Mouse (Mus musculus) stomach, embryonic 16.5 days (tissue): ENCODE measurements around the gene Gal3st4. TPM values are rescaled to one million over a fixed set of nuclear protein-coding genes. Genes with fewer than 3 reads are reported as not detected.

Experiments used
- ATAC-seq: fragments of 200-750 bp; cut with Nextera tagmentation; 2 replicates; pipeline ENCODE4 v1.8.0; 2017; ENCODE audit warnings: moderate number of reproducible peaks, moderate TSS enrichment; ENCODE audit not compliant: insufficient read depth, low FRiP score
- H3K27ac ChIP-seq: fragments of 300-500 bp; sonication (generic); 2 replicates; pipeline ENCODE4 v1.5.1; 2014; ENCODE audit warnings: low read length
- H3K27me3 ChIP-seq: fragments of 300-500 bp; sonication (generic); 2 replicates; pipeline ENCODE4 v1.6.1; 2014; ENCODE audit warnings: low read length, control low read depth, mixed read lengths; ENCODE audit not compliant: control insufficient read depth, insufficient read depth
- H3K36me3 ChIP-seq: fragments of 300-500 bp; sonication (generic); 2 replicates; pipeline ENCODE4 v1.6.1; 2014; ENCODE audit warnings: low read length; ENCODE audit not compliant: control insufficient read depth, insufficient read depth
- H3K4me1 ChIP-seq: fragments of 300-500 bp; sonication (generic); 2 replicates; pipeline ENCODE4 v1.6.1; 2014; ENCODE audit warnings: low read length, control low read depth, mixed read lengths; ENCODE audit not compliant: control insufficient read depth, insufficient read depth
- H3K4me2 ChIP-seq: fragments of 300-500 bp; sonication (generic); 2 replicates; pipeline ENCODE4 v1.6.1; 2014; ENCODE audit warnings: low read depth, low read length, mixed read lengths
- H3K4me3 ChIP-seq: fragments of 300-500 bp; sonication (generic); replicated peaks from 2 replicates; pipeline ENCODE4 v1.5.1; 2014; ENCODE audit warnings: mild to moderate bottlenecking, low read length
- H3K9ac ChIP-seq: fragments of 300-500 bp; sonication (generic); 2 replicates; pipeline ENCODE4 v1.6.1; 2014; ENCODE audit warnings: low read length
- H3K9me3 ChIP-seq: fragments of 300-500 bp; sonication (generic); replicated peaks from 2 replicates; pipeline ENCODE4 v1.6.1; 2016; ENCODE audit warnings: low read length, control low read depth; ENCODE audit not compliant: control insufficient read depth
- WGBS: fragments of 180-500 bp; shearing (Covaris S2); extraction: QIAGEN DNeasy Blood & Tissue Kit; methylation state at CpG from one replicate; pipeline ENCODE4 v1.1.7; 2014; 5-methylcytosine and 5-hydroxymethylcytosine counted together
- polyA plus RNA-seq: library from polyadenylated mRNA; unstranded; fragments of >200 nt; fragmentation: Nextera tagmentation; extraction: Ambion mirVana; gene quantifications from 2 replicates; pipeline ENCODE4 v1.2.1, GENCODE M21; 2015

Gene Gal3st4
- polyA plus RNA-seq, 1 experiment from 2014 or later, result 3.8 TPM

DNA sequence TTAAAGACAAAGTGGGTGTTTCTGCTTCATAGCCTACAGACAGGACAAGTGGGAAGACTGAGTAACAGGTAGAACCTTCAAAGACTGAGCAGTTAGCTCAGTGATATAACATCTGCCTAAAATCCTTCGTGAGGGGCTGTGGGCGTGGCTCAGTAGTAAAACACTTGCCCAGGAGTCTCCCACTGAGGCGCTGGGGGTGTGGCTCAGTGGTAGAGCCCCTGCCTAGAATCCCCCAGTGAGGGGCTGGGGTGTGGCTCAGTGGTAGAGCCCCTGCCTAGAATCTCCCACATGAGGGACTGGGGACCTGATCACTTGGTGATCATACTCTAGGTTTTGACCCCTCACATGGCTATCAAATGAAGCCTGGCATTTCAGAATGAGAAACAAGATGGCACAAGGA, 14.6 kb downstream of the Gal3st4 start:
- H3K4me2 ChIP-seq, result no peak overlapping the region
- H3K27ac ChIP-seq, result no peak overlapping the region
- H3K4me3 ChIP-seq, result no peak overlapping the region
- 63% methylated on average over 3 of the region's 3 CpGs for WGBS
- ATAC-seq, result no peak
- no peak overlapping the region for H3K9ac ChIP-seq
- H3K9me3 ChIP-seq, result no peaks in the 10 kb centered on the region
- H3K36me3 ChIP-seq, result peaks cover 8% of the 10 kb centered on the region
- peaks cover 19% of the 10 kb centered on the region for H3K4me1 ChIP-seq
- H3K27me3 ChIP-seq, result no peaks in the 10 kb centered on the region

DNA sequence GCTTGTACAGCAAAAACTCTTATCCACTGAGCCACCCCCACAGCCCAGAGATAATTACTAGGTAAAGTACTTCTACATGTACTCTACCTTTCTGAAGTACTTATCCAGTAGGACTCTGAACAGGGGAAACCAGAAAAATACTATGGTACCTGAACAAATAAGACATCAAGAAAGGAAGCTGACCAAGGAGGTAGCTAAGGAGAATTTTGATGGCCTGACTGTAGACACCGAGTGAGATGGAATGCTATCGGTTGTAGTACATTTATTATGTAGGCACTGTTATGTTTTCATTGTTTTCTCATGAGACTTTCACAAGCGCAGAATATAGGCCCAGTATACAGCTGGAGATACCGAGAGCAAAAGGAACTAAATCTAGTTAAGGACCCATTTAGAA, 15.1 kb downstream of the Gal3st4 start:
- WGBS, result 92% methylated on average over 4 of the region's 4 CpGs
- no peak overlapping the region for H3K9ac ChIP-seq
- no peak for ATAC-seq
- peaks cover 8% of the 10 kb centered on the region for H3K36me3 ChIP-seq
- no peak overlapping the region for H3K27ac ChIP-seq
- H3K4me2 ChIP-seq, result no peak overlapping the region
- no peak overlapping the region for H3K4me3 ChIP-seq
- H3K27me3 ChIP-seq, result no peaks in the 10 kb centered on the region
- peaks cover 14% of the 10 kb centered on the region for H3K4me1 ChIP-seq
- no peaks in the 10 kb centered on the region for H3K9me3 ChIP-seq

DNA sequence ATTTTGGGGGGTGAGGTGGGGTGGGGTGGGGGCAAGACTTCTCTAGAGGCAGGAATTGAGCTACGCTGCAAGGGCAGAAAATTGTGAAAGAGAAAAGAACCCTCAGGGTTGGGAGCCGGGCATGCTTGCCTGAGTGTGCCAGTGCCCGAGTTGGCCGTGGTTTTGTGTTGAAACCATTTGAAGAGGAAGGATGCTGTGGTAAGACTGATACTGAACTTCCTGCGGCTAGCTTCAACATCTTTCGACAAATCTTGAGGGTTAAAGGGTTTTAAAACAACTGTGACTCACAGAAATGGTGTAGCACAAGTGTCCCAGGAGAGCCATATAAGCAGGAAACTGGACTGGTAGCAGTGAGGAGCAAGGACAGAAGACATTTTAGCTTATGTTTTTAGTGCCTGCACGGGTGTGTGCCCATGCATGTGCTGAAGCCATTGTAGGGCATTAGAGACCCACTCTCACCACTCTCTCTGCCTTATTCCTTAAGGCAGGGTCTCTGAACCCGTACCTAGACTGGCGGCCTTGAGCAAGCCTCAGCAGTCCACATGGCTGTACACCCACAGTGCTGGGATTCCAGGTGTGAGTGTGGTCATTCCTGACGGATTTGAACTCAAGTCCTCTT, 15.6 kb downstream of the Gal3st4 start:
- no peak overlapping the region for H3K9ac ChIP-seq
- no peak overlapping the region for H3K4me2 ChIP-seq
- 83% methylated on average over 10 of the region's 10 CpGs for WGBS
- H3K4me1 ChIP-seq, result peaks cover 9% of the 10 kb centered on the region
- H3K36me3 ChIP-seq, result peaks cover 8% of the 10 kb centered on the region
- no peaks in the 10 kb centered on the region for H3K27me3 ChIP-seq
- no peak for ATAC-seq
- H3K9me3 ChIP-seq, result no peaks in the 10 kb centered on the region
- H3K27ac ChIP-seq, result no peak overlapping the region
- H3K4me3 ChIP-seq, result no peak overlapping the region

DNA sequence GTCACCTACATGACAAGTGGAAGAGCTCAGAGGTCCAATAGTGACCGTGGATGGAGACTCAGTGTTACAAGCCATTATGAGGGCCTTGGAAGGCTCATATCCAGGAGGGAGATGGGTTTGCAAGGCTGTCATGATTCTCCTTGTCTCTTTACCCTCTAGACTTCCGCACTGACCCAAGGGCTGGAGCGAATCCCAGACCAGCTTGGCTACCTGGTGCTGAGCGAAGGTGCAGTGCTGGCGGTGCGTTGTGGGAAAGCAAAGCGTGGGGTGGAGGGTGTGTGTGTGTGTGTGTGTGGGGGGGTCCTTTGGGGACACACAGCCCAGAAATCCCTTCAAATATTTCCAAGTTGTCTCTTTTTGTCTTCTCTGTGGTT, 16.6 kb downstream of the Gal3st4 start:
- ATAC-seq, result no peak; the same call in 1 of the 2 replicates

DNA sequence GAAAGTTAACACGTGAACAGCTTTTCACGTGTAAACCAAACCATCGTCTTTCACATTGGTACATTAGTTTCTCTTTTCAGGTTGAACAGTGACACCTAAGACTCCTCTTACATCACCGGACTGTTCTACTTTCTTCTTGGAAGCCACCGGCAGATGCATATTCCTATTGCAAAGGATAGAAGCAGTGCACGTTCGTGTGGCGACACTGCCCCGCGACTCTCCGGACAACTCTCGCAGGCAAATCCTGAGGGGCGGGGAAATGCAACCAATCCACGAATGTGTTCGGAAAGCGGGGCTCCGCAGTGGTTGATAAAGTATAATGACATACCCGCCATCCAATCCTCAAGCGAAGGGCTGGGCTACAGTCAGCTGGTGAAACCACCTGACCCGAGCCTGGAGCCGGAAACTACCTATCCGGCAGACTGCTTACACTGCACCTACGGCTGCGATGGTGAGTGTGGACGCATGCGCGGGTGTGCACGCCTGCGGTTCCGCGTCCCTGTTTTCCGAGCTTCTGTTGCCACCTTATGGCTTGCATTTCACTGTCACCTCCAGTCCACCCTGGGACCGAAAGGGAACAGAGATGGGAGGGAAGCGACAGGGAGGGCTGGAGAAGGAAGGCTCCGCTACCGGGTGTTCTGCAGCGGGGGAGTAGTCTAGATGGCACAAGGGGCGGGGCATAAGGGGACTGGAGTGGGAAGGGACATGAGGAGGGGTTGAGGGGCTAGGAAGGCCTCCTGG, 17.1 kb downstream of the Gal3st4 start, which contains the start of gene Lamtor4:
TSS of gene Lamtor4 (plus strand) at position 130 of the 741 bp plus-strand sequence.
- peak within 1 kb of the TSS; percentile 88 for H3K27ac ChIP-seq
- WGBS, result under 1% methylated on average over 38 of the region's 38 CpGs

More for the DNA sequence above, 16.6 kb downstream of the Gal3st4 start:
- Histone ChIP-seq H3K9me3 (no peaks in the 10 kb centered on the region), H3K36me3 (no peaks in the 10 kb centered on the region), H3K9ac (peak overlapping the region; percentile 83), H3K27me3 (no peaks in the 10 kb centered on the region), H3K4me1 (peaks cover 9% of the 10 kb centered on the region), H3K4me3 (peak overlapping the region; percentile 79), H3K27ac (peak overlapping the region; percentile 88), H3K4me2 (peak overlapping the region; percentile 57)
- WGBS, result 10% methylated on average over 7 of the region's 7 CpGs

DNA sequence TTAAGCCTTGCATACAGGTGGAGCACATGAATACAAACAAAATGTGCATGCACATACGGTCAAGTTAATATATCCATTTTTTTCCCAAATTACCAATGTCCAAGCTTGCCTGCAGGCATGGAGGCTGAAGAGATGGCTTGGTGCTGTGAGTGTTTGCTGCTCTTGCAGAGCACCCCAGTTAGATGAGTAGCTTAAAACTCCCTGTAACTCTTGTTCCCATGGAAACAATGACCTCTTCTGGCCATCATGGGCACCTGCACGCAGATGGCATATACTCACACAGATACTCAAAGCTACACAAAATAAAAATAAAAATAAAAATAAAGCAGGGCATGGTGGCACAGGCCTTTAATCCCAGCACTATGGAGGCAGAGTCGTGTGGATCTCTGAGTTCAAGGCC, 19.6 kb downstream of the Gal3st4 start:
- WGBS, result 91% methylated on average over 3 of the region's 3 CpGs
- Histone ChIP-seq H3K27ac (no peak overlapping the region), H3K9ac (no peak overlapping the region), H3K4me3 (no peak overlapping the region), H3K36me3 (no peaks in the 10 kb centered on the region), H3K4me2 (no peak overlapping the region), H3K27me3 (no peaks in the 10 kb centered on the region), H3K9me3 (no peaks in the 10 kb centered on the region), H3K4me1 (peaks cover 9% of the 10 kb centered on the region)
- no peak for ATAC-seq

More for the DNA sequence above, 17.1 kb downstream of the Gal3st4 start, which contains the start of gene Lamtor4:
- Histone ChIP-seq H3K36me3 (no peaks in the 10 kb centered on the region), H3K9me3 (no peaks in the 10 kb centered on the region), H3K4me1 (peaks cover 9% of the 10 kb centered on the region), H3K9ac (peak within 1 kb of the TSS; percentile 83), H3K4me3 (peak within 1 kb of the TSS; percentile 79), H3K27me3 (no peaks in the 10 kb centered on the region), H3K4me2 (peak within 1 kb of the TSS; percentile 57)
- peak; percentile 100 for ATAC-seq

DNA sequence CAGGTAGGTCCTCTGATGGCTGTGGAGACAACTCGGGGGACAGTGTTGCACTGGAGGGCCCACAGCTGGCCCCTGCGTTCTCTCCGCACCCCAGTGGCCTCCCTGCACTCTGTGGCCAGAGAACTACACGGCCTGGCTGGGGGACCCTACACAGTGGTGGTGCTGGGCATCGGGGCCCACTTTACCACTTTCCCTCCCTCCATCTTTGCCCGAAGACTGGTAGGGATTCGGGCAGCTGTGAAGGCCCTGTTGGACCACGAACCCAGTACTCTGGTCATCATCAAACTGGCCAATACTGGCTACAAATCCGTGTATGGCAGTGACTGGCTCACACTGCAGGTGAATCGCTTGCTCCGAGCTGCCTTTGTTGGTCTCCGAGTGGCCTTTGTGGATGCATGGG, 21.5 kb downstream of the Gal3st4 start:
- no peak for ATAC-seq
- no peaks in the 10 kb centered on the region for H3K36me3 ChIP-seq
- no peak overlapping the region for H3K4me2 ChIP-seq
- H3K27ac ChIP-seq, result no peak overlapping the region
- H3K9ac ChIP-seq, result no peak overlapping the region
- no peaks in the 10 kb centered on the region for H3K27me3 ChIP-seq
- WGBS, result 83% methylated on average over 12 of the region's 12 CpGs
- no peak overlapping the region for H3K4me3 ChIP-seq
- no peaks in the 10 kb centered on the region for H3K9me3 ChIP-seq
- peaks cover 5% of the 10 kb centered on the region for H3K4me1 ChIP-seq

DNA sequence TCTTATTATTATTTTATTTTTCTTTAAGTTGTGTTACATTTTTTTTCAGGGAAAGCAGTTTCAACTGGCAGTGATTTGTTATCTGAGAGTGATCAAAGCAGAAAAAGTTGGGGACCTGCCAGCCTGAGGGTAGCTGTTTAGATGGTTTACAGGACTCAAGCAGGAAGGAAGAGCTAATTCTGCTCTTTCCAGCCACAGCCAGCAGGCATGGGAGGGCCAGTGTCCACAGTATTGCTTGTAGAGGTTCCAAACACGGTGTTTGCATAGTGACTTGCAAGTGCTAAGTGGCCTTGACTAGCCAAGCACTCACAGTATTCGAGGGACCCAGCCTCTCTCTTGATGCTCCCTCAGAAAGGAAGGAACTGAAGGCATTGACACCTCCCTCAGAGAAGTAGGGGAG, 31.1 kb downstream of the Gal3st4 start:
- Histone ChIP-seq H3K9me3 (no peaks in the 10 kb centered on the region), H3K27ac (no peak overlapping the region), H3K4me3 (no peak overlapping the region), H3K9ac (no peak overlapping the region), H3K36me3 (no peaks in the 10 kb centered on the region), H3K4me1 (no peaks in the 10 kb centered on the region), H3K27me3 (no peaks in the 10 kb centered on the region), H3K4me2 (no peak overlapping the region)
- 10% methylated on average over 2 of the region's 2 CpGs for WGBS
- no peak for ATAC-seq

DNA sequence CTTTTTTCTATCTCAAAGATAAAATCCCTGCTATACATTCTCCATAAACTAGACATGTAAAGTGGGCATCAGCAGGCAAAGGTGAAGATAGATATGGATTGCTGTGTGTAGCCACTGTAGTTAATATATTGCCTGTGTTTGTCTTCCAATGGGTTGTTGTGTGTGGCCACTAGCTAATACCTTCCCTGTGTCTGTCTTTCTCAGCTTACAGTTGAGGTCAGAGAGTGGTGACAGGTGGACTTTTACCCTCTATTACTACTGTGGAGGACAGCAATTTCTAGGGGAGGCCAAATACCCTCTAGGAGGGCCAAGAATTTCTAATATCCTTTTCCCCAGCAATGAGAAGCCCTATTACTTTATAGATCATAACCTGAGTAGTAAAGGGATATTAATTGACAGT, 38.4 kb downstream of the Gal3st4 start:
- no peak overlapping the region for H3K9ac ChIP-seq
- no peaks in the 10 kb centered on the region for H3K4me1 ChIP-seq
- no peaks in the 10 kb centered on the region for H3K27me3 ChIP-seq
- no peak overlapping the region for H3K4me3 ChIP-seq
- no peak overlapping the region for H3K4me2 ChIP-seq
- H3K27ac ChIP-seq, result no peak overlapping the region
- H3K9me3 ChIP-seq, result no peaks in the 10 kb centered on the region
- H3K36me3 ChIP-seq, result no peaks in the 10 kb centered on the region
- no peak for ATAC-seq
